Mouse (Mus musculus) heart, embryonic 13.5 days (tissue): ENCODE results near the gene Hnf1b. TPM values are rescaled to one million over a fixed set of nuclear protein-coding genes. Genes with fewer than 3 reads are reported as not detected.

Experiments
- ATAC-seq: fragments of 200-750 bp; cut with Nextera tagmentation; 2 replicates; pipeline ENCODE4 v1.8.0; 2017; ENCODE audit warnings: moderate TSS enrichment; ENCODE audit not compliant: insufficient number of reproducible peaks, low FRiP score, low TSS enrichment; ENCODE audit errors: extremely low read depth
- H3K27ac ChIP-seq: fragments of 300-500 bp; sonication (generic); replicated peaks from 2 replicates; pipeline ENCODE4 v1.5.1; 2015; ENCODE audit warnings: moderate library complexity, mild to moderate bottlenecking, inconsistent platforms
- H3K27me3 ChIP-seq: fragments of 300-500 bp; sonication (generic); replicated peaks from 2 replicates; pipeline ENCODE4 v1.6.1; 2015; ENCODE audit warnings: mild to moderate bottlenecking, inconsistent platforms
- H3K36me3 ChIP-seq: fragments of 300-500 bp; sonication (generic); 2 replicates; pipeline ENCODE4 v1.6.1; 2015; ENCODE audit warnings: mild to moderate bottlenecking, inconsistent platforms
- H3K4me1 ChIP-seq: fragments of 300-500 bp; sonication (generic); 2 replicates; pipeline ENCODE4 v1.6.1; 2015; ENCODE audit warnings: inconsistent platforms
- H3K4me2 ChIP-seq: fragments of 300-500 bp; sonication (generic); 2 replicates; pipeline ENCODE4 v1.6.1; 2015; ENCODE audit warnings: inconsistent platforms, mild to moderate bottlenecking, moderate library complexity
- H3K4me3 ChIP-seq: fragments of 300-500 bp; sonication (generic); 2 replicates; pipeline ENCODE4 v1.5.1; 2015; ENCODE audit warnings: moderate library complexity, mild to moderate bottlenecking, inconsistent platforms
- H3K9ac ChIP-seq: fragments of 300-500 bp; sonication (generic); 2 replicates; pipeline ENCODE4 v1.6.1; 2015; ENCODE audit warnings: inconsistent platforms, mild to moderate bottlenecking, moderate library complexity
- H3K9me3 ChIP-seq: fragments of 300-500 bp; sonication (generic); 2 replicates; pipeline ENCODE4 v1.6.1; 2016; ENCODE audit warnings: inconsistent platforms
- WGBS: fragments of 180-500 bp; shearing (Covaris S2); methylation state at CpG from one replicate; pipeline ENCODE4 v1.1.7; 2015; ENCODE audit warnings: mixed read lengths; 5-methylcytosine and 5-hydroxymethylcytosine counted together
- polyA plus RNA-seq: library from polyadenylated mRNA; unstranded; fragments of >200 nt; fragmentation: Nextera tagmentation; extraction: Ambion mirVana; gene quantifications from 2 replicates; pipeline ENCODE4 v1.2.1, GENCODE M21; 2015

The Hnf1b gene
- polyA plus RNA-seq, 1 experiment from 2014 or later = 1.1 TPM

DNA sequence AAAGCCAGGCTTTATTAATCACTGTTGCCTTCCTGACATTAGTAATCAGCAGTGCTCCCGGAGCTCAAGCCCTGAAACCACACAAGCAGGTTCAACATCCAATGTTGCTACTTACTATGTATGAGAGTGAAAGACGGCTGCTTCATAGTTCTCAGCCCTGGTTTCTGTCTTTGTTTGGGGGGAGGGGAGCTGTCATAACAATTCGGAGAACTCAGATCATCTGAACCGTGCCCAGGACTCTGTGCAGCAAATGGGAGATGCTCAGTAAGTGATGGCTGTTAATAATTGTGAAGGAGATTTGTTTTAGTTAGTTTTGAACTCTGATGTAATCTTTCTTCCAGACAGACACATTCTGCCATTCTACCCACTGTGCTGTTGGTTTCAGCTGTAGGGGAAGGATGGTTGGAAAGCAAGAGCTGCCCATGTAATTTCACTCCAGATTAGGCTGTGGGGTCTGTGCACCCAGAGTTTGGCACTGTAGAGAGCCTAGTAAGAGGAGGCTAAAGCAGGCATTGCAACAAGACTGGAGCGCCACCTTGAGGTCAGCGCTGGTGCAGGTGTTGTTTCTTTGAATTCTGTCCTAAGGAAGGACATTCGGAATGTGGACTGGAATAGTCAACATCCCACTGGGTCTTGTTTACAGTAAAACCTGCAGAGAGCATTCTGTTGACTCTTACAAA lies 86.3 kb downstream of the Hnf1b start:
- Histone ChIP-seq H3K4me1 (no peaks in the 10 kb centered on the region), H3K9me3 (no peaks in the 10 kb centered on the region), H3K36me3 (no peaks in the 10 kb centered on the region), H3K9ac (no peak overlapping the region), H3K4me2 (no peak overlapping the region), H3K27ac (no peak overlapping the region), H3K4me3 (no peak overlapping the region), H3K27me3 (peaks cover 50% of the 10 kb centered on the region)
- WGBS = 15% methylated on average over 7 of the region's 7 CpGs
- ATAC-seq = no peak

DNA sequence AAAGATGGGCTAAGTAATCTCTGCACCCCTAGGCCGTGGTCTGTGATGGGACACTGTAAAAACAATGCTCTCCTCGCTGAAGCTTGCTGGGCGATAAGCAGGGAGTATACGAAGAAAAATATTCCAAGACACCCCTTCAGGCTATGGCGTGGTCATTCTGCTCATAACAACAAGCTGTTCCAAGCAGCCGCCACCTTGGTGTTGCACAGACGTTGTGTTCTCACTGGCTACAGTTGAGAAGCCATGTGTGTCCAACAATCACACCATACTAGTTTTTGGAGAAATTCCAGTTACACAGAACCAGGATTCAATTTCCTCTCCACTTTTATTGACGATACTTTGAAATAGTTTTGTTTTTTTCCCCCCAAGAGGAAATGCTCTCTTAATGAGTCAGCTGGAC lies 88.7 kb downstream of the Hnf1b start:
- no peak for ATAC-seq
- Histone ChIP-seq H3K4me1 (peaks cover 9% of the 10 kb centered on the region), H3K4me2 (no peak overlapping the region), H3K9ac (no peak overlapping the region), H3K4me3 (no peak overlapping the region), H3K9me3 (no peaks in the 10 kb centered on the region), H3K36me3 (peaks cover 4% of the 10 kb centered on the region), H3K27me3 (peaks cover 47% of the 10 kb centered on the region), H3K27ac (no peak overlapping the region)
- 66% methylated on average over 8 of the region's 8 CpGs for WGBS

DNA sequence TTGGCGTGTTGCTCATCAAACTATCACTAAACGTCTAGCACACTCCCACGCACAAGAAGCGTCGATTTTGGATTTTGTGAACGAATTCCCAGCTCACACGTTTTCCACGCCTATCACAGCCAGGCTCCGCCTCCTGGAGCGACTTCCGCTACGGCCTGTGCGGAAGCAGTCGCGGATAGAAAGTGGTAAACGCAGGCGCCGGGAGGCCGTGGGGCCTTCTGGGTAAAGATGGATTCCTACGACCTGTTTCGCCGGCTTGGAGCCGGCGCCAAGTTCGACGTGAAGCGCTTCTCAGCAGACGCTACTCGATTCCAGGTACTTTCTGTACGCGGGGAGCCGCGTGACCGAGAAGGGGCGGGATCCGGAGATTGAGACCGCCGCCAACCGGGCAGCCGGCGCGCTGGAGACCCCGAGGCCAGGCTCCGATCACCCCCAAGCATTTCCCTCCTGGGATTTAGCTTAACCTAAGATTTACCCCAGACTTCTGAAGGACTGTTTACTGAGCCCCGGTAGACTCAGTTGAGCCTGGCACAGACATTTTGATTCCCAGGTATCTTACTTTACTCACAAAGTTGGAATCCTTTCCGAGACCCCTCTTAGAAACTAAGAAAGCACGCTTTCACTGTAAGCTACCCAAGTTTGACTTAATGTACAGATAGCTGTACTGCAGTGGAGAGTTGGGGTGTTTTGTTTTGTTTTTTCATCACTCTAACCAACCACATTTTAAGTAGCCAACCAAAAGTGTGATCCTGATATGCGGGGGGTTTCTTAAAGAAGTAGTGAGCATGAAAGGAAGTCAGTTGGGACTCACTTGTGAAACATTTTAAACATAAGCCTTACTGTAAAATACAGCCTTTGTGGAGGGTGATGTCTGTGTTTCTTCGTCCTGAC lies 92.3 kb downstream of the Hnf1b start, which contains the start of gene Ddx52:
Gene Ddx52, plus strand, starts transcription at position 113 of the 891 bp plus-strand sequence.
- Histone ChIP-seq H3K4me2 (peak within 1 kb of the TSS; percentile 75), H3K4me1 (peaks cover 9% of the 10 kb centered on the region), H3K27ac (peak within 1 kb of the TSS; percentile 66), H3K9me3 (no peaks in the 10 kb centered on the region), H3K36me3 (peaks cover 40% of the 10 kb centered on the region), H3K27me3 (peaks cover 36% of the 10 kb centered on the region), H3K9ac (peak within 1 kb of the TSS; percentile 91), H3K4me3 (peak within 1 kb of the TSS; percentile 81)
- peak; percentile 83 for ATAC-seq
- 1% methylated on average over 49 of the region's 49 CpGs for WGBS

Other genes with a start within 250 kb of the Hnf1b start
- not detected in 2 replicates for gene Rpl9-ps1, start 204.4 kb upstream of the Hnf1b start, polyA plus RNA-seq
- gene Ccl3, start 200.7 kb upstream of the Hnf1b start, polyA plus RNA-seq = 0.59 and 0.80 TPM in 2 replicates
- gene Ccl4, start 187.5 kb upstream of the Hnf1b start, polyA plus RNA-seq = 1.2 and 2.1 TPM in 2 replicates
- 1.1 and 2.0 TPM in 2 replicates for gene Wfdc17, start 146.1 kb upstream of the Hnf1b start, polyA plus RNA-seq
- gene Wfdc18, start 141.0 kb upstream of the Hnf1b start, polyA plus RNA-seq = 3.1 and 3.4 TPM in 2 replicates
- gene Wfdc21, start 103.1 kb upstream of the Hnf1b start, polyA plus RNA-seq = not detected in 2 replicates
- 12.9 and 15.2 TPM in 2 replicates for gene Heatr6, start 96.4 kb upstream of the Hnf1b start, polyA plus RNA-seq
- gene Ddx52, start 92.0 kb downstream of the Hnf1b start, polyA plus RNA-seq = 19.2 and 20.6 TPM in 2 replicates
- gene Synrg, start 114.4 kb downstream of the Hnf1b start, polyA plus RNA-seq = 7.5 and 9.2 TPM in 2 replicates
- gene Dusp14, start 219.2 kb downstream of the Hnf1b start, polyA plus RNA-seq = 5.1 and 6.6 TPM in 2 replicates